Mouse (Mus musculus) bone marrow macrophage, adult 2 months (primary cell): ENCODE measurements around the gene Tnc.

Experiments used
- CTCF ChIP-seq: IDR thresholded peaks from 2 replicates; pipeline ENCODE4 v1.5.1; 2012; ENCODE audit warnings: low read depth, mild to moderate bottlenecking, low read length, moderate library complexity
- POLR2A ChIP-seq: IDR thresholded peaks from 2 replicates; pipeline ENCODE4 v1.6.1; 2012; ENCODE audit warnings: mild to moderate bottlenecking, low read depth, low read length, borderline replicate concordance

DNA sequence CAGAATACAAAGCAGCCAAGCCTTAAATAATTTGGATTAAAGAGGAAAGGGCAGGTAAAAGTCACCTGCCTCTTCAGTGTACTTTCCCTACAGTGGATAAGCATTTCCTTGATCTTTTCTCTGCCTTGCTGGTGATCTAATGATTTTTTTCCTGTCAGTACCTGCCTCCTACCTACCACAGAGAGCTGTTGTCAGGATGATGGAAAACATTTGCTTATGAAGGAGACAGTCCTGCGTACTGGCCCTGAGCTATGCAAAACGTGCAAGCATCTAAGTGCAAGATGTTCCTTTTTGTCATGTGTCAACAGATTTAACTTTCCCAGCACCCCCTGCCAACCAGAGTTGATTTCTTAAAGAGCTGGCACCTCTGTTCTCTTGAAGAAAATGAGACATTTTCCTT, 35.5 kb downstream of the Tnc start:
- TF ChIP-seq CTCF (no peak), POLR2A (no peak)
